Mouse (Mus musculus) ES-Bruce4 (cell line): ENCODE data around the gene Gm49342. TPM values are rescaled to one million over a fixed set of nuclear protein-coding genes. Genes with fewer than 3 reads are reported as not detected.
"Not testable (repeated sequence)": the region's sequence is repeated elsewhere in the genome, so short reads cannot be mapped to it uniquely, and the experiment has no call there.

ENCODE experiments used
- H3K27ac ChIP-seq: 2 replicates; pipeline ENCODE4 v1.5.1; 2012; ENCODE audit warnings: low read length, inconsistent platforms; ENCODE audit not compliant: insufficient read depth
- H3K27me3 ChIP-seq: 2 replicates; pipeline ENCODE4 v1.6.1; 2012; ENCODE audit warnings: mild to moderate bottlenecking, low read length, inconsistent platforms; ENCODE audit not compliant: control insufficient read depth, poor library complexity, insufficient read depth, severe bottlenecking
- H3K36me3 ChIP-seq: 2 replicates; pipeline ENCODE4 v1.6.1; 2012; ENCODE audit warnings: inconsistent platforms, mild to moderate bottlenecking, low read length, moderate library complexity; ENCODE audit not compliant: control insufficient read depth, poor library complexity, insufficient read depth, severe bottlenecking
- H3K4me1 ChIP-seq: one replicate; pipeline ENCODE4 v1.8.1; 2011; ENCODE audit warnings: low read length; ENCODE audit not compliant: control insufficient read depth, insufficient read depth
- H3K4me3 ChIP-seq: 2 replicates; pipeline ENCODE4 v1.5.1; 2011; ENCODE audit warnings: low read depth, mild to moderate bottlenecking, low read length
- H3K9ac ChIP-seq: 2 replicates; pipeline ENCODE4 v1.6.1; 2012; ENCODE audit warnings: low read depth, mild to moderate bottlenecking, inconsistent platforms; ENCODE audit not compliant: poor library complexity, severe bottlenecking
- H3K9me3 ChIP-seq: replicated peaks from 2 replicates; pipeline ENCODE4 v1.6.1; 2012; ENCODE audit warnings: mild to moderate bottlenecking, low read length, inconsistent platforms; ENCODE audit not compliant: control insufficient read depth, poor library complexity, insufficient read depth, severe bottlenecking
- CTCF ChIP-seq: IDR thresholded peaks from one replicate; pipeline ENCODE4 v1.8.1; 2011; ENCODE audit warnings: low read depth, low read length
- EP300 ChIP-seq: IDR thresholded peaks from 2 replicates; pipeline ENCODE4 v1.6.1; 2011; ENCODE audit warnings: low read depth, low read length; ENCODE audit not compliant: insufficient read depth
- POLR2A ChIP-seq: IDR thresholded peaks from one replicate; pipeline ENCODE4 v1.8.1; 2011; ENCODE audit warnings: low read length; ENCODE audit not compliant: insufficient read depth
- polyA plus RNA-seq: library from polyadenylated mRNA; stranded (reverse); fragments of >200 nt; gene quantifications from 2 replicates; pipeline ENCODE4 v1.2.4, GENCODE M21; 2011; ENCODE audit warnings: low read depth; ENCODE audit not compliant: missing spikeins, insufficient read depth, insufficient read length

The Gm49342 gene
- polyA plus RNA-seq, 1 experiment, result 24.9 TPM

GRCm38 (mm10) chr14:50969041-50969440, 24.7 kb downstream of the Gm49342 start:
- no peaks in the 10 kb centered on the region; the same call in 1 of the 2 replicates for H3K36me3 ChIP-seq
- peak overlapping the region; percentile 55; the same call in 1 of the 2 replicates for H3K27ac ChIP-seq
- H3K9ac ChIP-seq, result no peak overlapping the region; the same call in 1 of the 2 replicates
- no peaks in the 10 kb centered on the region for H3K9me3 ChIP-seq
- no peak overlapping the region for H3K4me3 ChIP-seq
- peaks cover 13% of the 10 kb centered on the region for H3K4me1 ChIP-seq
- no peak for TF ChIP-seq CTCF
- no peak for TF ChIP-seq POLR2A
- no peak for TF ChIP-seq EP300
- no peaks in the 10 kb centered on the region for H3K27me3 ChIP-seq

- H3K4me3 ChIP-seq, result no peak overlapping the region
- TF ChIP-seq POLR2A (no peak), EP300 (no peak), CTCF (no peak)
- no peaks in the 10 kb centered on the region for H3K36me3 ChIP-seq
- peak overlapping the region; percentile 88 for H3K27ac ChIP-seq
- H3K4me1 ChIP-seq, result peaks cover 13% of the 10 kb centered on the region
- no peaks in the 10 kb centered on the region for H3K27me3 ChIP-seq
- H3K9me3 ChIP-seq, result no peaks in the 10 kb centered on the region
- no peak overlapping the region; the same call in 1 of the 2 replicates for H3K9ac ChIP-seq
These were observed 25.5 kb downstream of the Gm49342 start for GRCm38 (mm10) chr14:50969558-50970544.

GRCm38 (mm10) chr14:50970822-50971221, 26.5 kb downstream of the Gm49342 start:
- H3K27ac ChIP-seq, result 0 out of 2 replicates have a peak overlapping the region, but pooled peaks have one; percentile 30
- H3K27me3 ChIP-seq, result no peaks in the 10 kb centered on the region
- H3K9ac ChIP-seq, result no peak overlapping the region
- no peaks in the 10 kb centered on the region for H3K9me3 ChIP-seq
- TF ChIP-seq CTCF (no peak), EP300 (no peak), POLR2A (no peak)
- peaks cover 13% of the 10 kb centered on the region for H3K4me1 ChIP-seq
- H3K4me3 ChIP-seq, result no peak overlapping the region
- H3K36me3 ChIP-seq, result no peaks in the 10 kb centered on the region

DNA sequence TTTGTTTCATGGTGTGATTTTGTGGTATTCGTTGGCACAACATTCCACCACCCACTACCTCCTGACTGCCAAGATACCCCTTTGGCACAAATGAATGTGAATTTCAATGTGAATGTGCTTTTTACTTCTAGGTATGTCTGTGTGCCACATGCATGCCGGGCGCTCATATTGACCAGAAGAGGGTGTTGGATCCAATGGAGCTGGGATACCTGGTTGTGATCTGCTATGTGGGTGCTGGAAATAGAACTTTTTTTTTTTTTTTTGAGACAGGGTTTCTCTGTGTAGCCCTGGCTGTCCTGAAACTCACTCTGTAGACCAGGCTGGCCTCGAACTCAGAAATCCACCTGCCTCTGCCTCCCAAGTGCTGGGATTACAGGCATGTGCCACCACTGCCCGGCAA, 28.7 kb downstream of the Gm49342 start:
- not testable (repeated sequence) for H3K36me3 ChIP-seq, H3K9me3 ChIP-seq, H3K9ac ChIP-seq, H3K4me3 ChIP-seq, H3K27me3 ChIP-seq
- Histone ChIP-seq H3K27ac (0 out of 2 replicates have a peak overlapping the region, but pooled peaks have one; percentile 7), H3K4me1 (peaks cover 13% of the 10 kb centered on the region)

- no peak for TF ChIP-seq CTCF
- TF ChIP-seq POLR2A, result no peak
- TF ChIP-seq EP300, result no peak
- Histone ChIP-seq H3K4me3 (no peak overlapping the region), H3K4me1 (peaks cover 12% of the 10 kb centered on the region), H3K36me3 (no peaks in the 10 kb centered on the region), H3K9ac (no peak overlapping the region), H3K27ac (peak overlapping the region; percentile 45; the same call in 1 of the 2 replicates), H3K27me3 (no peaks in the 10 kb centered on the region), H3K9me3 (no peaks in the 10 kb centered on the region)
These were observed 29.4 kb downstream of the Gm49342 start for GRCm38 (mm10) chr14:50973700-50974099.

GRCm38 (mm10) chr14:50975001-50975400, 30.7 kb downstream of the Gm49342 start:
- H3K27ac ChIP-seq, result no peak overlapping the region
- TF ChIP-seq POLR2A, result no peak
- TF ChIP-seq CTCF, result no peak
- TF ChIP-seq EP300, result no peak
- H3K4me3 ChIP-seq, result no peak overlapping the region
- peaks cover 12% of the 10 kb centered on the region for H3K4me1 ChIP-seq
- no peaks in the 10 kb centered on the region for H3K36me3 ChIP-seq
- H3K9ac ChIP-seq, result no peak overlapping the region
- H3K9me3 ChIP-seq, result no peaks in the 10 kb centered on the region
- H3K27me3 ChIP-seq, result no peaks in the 10 kb centered on the region
